Comparison of ENCODE assay signal across 15 mouse cellular contexts in genomic region chr5:144645367-144645766, GRCm38 (mm10).
DNase-seq lines count a peak whose midpoint lies in the region; ATAC-seq and TF ChIP-seq lines count a peak whose summit lies in the region.
"Had no signal": no experiment of that assay in that cellular context is flagged by ENCODE, and none has a peak within 500 bp of the region (broad histone marks: within the 10 kb centered on the region; RNA-seq: fewer than 3 reads in every experiment).

No protein-coding gene starts in this region.

- DNase-seq in embryonic facial prominence, embryonic 11.5 days (ENCODE audit: low spot score): no peak
- DNase-seq in embryonic facial prominence, embryonic 10.5 days (ENCODE audit: low spot score): no peak
- DNase-seq in layer of hippocampus, postnatal 36 days: no peak
- no peak for DNase-seq in yolk sac, embryonic 10.5 days (ENCODE audit: low spot score)
- no peak for DNase-seq in layer of hippocampus, adult 2 months (ENCODE audit: low spot score in 2 of 2)
- DNase-seq: adrenal gland, postnatal 14 days; cerebellum, adult 9-11 months; heart, adult 2 months; kidney, postnatal 10 days; liver; lung, adult 18-20 months had no signal

- ATAC-seq in embryonic facial prominence, embryonic 11.5 days (replicated peaks; ENCODE audit: insufficient number of reproducible peaks, low FRiP score, low TSS enrichment, low read depth): 0 out of 2 replicates have a peak, but pooled peaks have one; percentile 29
- peak; percentile 82 for ATAC-seq in forebrain, embryonic 12.5 days (ENCODE audit: low FRiP score)
- ATAC-seq in hindbrain, embryonic 16.5 days: peak; percentile 81
- ATAC-seq in neural tube, embryonic 14.5 days (ENCODE audit: low read depth): peak; percentile 58; the same call in 1 of the 2 replicates

- H3K36me3 ChIP-seq in embryonic facial prominence, embryonic 11.5 days (replicated peaks; ENCODE audit: control insufficient read depth, insufficient read depth, low read depth, low read length): no peaks in the 10 kb centered on the region
- H3K36me3 ChIP-seq in embryonic facial prominence, embryonic 10.5 days (replicated peaks): no peaks in the 10 kb centered on the region
- H3K36me3 ChIP-seq in forebrain, embryonic 12.5 days (replicated peaks): no peaks in the 10 kb centered on the region
- no peaks in the 10 kb centered on the region for H3K36me3 ChIP-seq in hindbrain, embryonic 16.5 days (ENCODE audit: control insufficient read depth, insufficient read depth, low read length)
- no peaks in the 10 kb centered on the region for H3K36me3 ChIP-seq in neural tube, embryonic 14.5 days (ENCODE audit: control insufficient read depth, insufficient read depth, low read length)

- no peak for TF ChIP-seq CTCF in layer of hippocampus, adult 2 months (conservative IDR thresholded peaks at IDR 0.05)

- H3K4me2 ChIP-seq in embryonic facial prominence, embryonic 11.5 days (ENCODE audit: low read depth, low read length): no peak overlapping the region
- peak overlapping the region; percentile 25 for H3K4me2 ChIP-seq in forebrain, embryonic 12.5 days
- H3K4me2 ChIP-seq in hindbrain, embryonic 16.5 days (ENCODE audit: low read length): no peak overlapping the region
- no peak overlapping the region for H3K4me2 ChIP-seq in neural tube, embryonic 14.5 days (ENCODE audit: low read depth, low read length)

- H3K27ac ChIP-seq in embryonic facial prominence, embryonic 11.5 days (replicated peaks; ENCODE audit: low read depth, low read length): no peak overlapping the region
- no peak overlapping the region for H3K27ac ChIP-seq in embryonic facial prominence, embryonic 10.5 days (replicated peaks)
- peak overlapping the region; percentile 51 for H3K27ac ChIP-seq in forebrain, embryonic 12.5 days
- no peak overlapping the region for H3K27ac ChIP-seq in hindbrain, embryonic 16.5 days (ENCODE audit: low read depth, low read length)
- H3K27ac ChIP-seq in neural tube, embryonic 14.5 days (ENCODE audit: low read depth, low read length): no peak overlapping the region
- no peak overlapping the region for H3K27ac ChIP-seq in layer of hippocampus, adult 2 months
- H3K27ac ChIP-seq: heart, adult 2 months; macrophage had no signal

- 20% methylated on average over 3 of the region's 3 CpGs for WGBS in embryonic facial prominence, embryonic 11.5 days
- WGBS in embryonic facial prominence, embryonic 10.5 days: 22% methylated on average over 3 of the region's 3 CpGs
- 2% methylated on average over 3 of the region's 3 CpGs for WGBS in forebrain, embryonic 12.5 days
- 10% methylated on average over 3 of the region's 3 CpGs for WGBS in hindbrain, embryonic 16.5 days
- WGBS in neural tube, embryonic 14.5 days: 7% methylated on average over 3 of the region's 3 CpGs

- H3K4me1 ChIP-seq in embryonic facial prominence, embryonic 11.5 days (ENCODE audit: control insufficient read depth, insufficient read depth, low read length): no peaks in the 10 kb centered on the region
- H3K4me1 ChIP-seq in embryonic facial prominence, embryonic 10.5 days: peaks cover 22% of the 10 kb centered on the region
- peaks cover 26% of the 10 kb centered on the region for H3K4me1 ChIP-seq in forebrain, embryonic 12.5 days
- peaks cover 13% of the 10 kb centered on the region for H3K4me1 ChIP-seq in hindbrain, embryonic 16.5 days (ENCODE audit: control insufficient read depth, insufficient read depth, low read depth, low read length)
- 0 out of 2 replicates have a peak, but pooled peaks cover 5% of the 10 kb centered on the region for H3K4me1 ChIP-seq in neural tube, embryonic 14.5 days (ENCODE audit: control insufficient read depth, insufficient read depth, low read length)

- no peak overlapping the region for H3K9ac ChIP-seq in embryonic facial prominence, embryonic 11.5 days (replicated peaks; ENCODE audit: low read length)
- H3K9ac ChIP-seq in forebrain, embryonic 12.5 days: no peak overlapping the region
- no peak overlapping the region for H3K9ac ChIP-seq in hindbrain, embryonic 16.5 days (ENCODE audit: low read depth, low read length)
- no peak overlapping the region for H3K9ac ChIP-seq in neural tube, embryonic 14.5 days (replicated peaks; ENCODE audit: low read depth, low read length)

- no peak overlapping the region for H3K4me3 ChIP-seq in embryonic facial prominence, embryonic 11.5 days (ENCODE audit: low read depth, low read length)
- no peak overlapping the region for H3K4me3 ChIP-seq in embryonic facial prominence, embryonic 10.5 days
- no peak overlapping the region for H3K4me3 ChIP-seq in forebrain, embryonic 12.5 days (replicated peaks)
- H3K4me3 ChIP-seq in hindbrain, embryonic 16.5 days (ENCODE audit: low read length): no peak overlapping the region
- no peak overlapping the region for H3K4me3 ChIP-seq in neural tube, embryonic 14.5 days (ENCODE audit: low read depth, low read length)
- no peak overlapping the region for H3K4me3 ChIP-seq in layer of hippocampus, adult 2 months
- H3K4me3 ChIP-seq: heart, adult 2 months had no signal

- H3K27me3 ChIP-seq in embryonic facial prominence, embryonic 11.5 days (ENCODE audit: control insufficient read depth, insufficient read depth, low read length): no peaks in the 10 kb centered on the region
- H3K27me3 ChIP-seq in embryonic facial prominence, embryonic 10.5 days (replicated peaks; ENCODE audit: low read depth, poor library complexity, severe bottlenecking): no peaks in the 10 kb centered on the region
- H3K27me3 ChIP-seq in forebrain, embryonic 12.5 days: 0 out of 2 replicates have a peak, but pooled peaks cover 7% of the 10 kb centered on the region
- H3K27me3 ChIP-seq in hindbrain, embryonic 16.5 days (replicated peaks; ENCODE audit: control insufficient read depth, insufficient read depth, low read length): no peaks in the 10 kb centered on the region
- no peaks in the 10 kb centered on the region for H3K27me3 ChIP-seq in neural tube, embryonic 14.5 days (ENCODE audit: control insufficient read depth, insufficient read depth, low read length)

- no peaks in the 10 kb centered on the region for H3K9me3 ChIP-seq in embryonic facial prominence, embryonic 11.5 days (replicated peaks; ENCODE audit: control insufficient read depth, low read length)
- H3K9me3 ChIP-seq in embryonic facial prominence, embryonic 10.5 days: no peaks in the 10 kb centered on the region
- no peaks in the 10 kb centered on the region for H3K9me3 ChIP-seq in forebrain, embryonic 12.5 days
- no peaks in the 10 kb centered on the region for H3K9me3 ChIP-seq in hindbrain, embryonic 16.5 days (ENCODE audit: control insufficient read depth, low read length)
- no peaks in the 10 kb centered on the region for H3K9me3 ChIP-seq in neural tube, embryonic 14.5 days (ENCODE audit: control insufficient read depth, low read length)

Comparison
In these comparisons a context has a peak if more than half of its experiments do, and no peak if none do; other contexts are left out.
1. ATAC-seq: peak in every context shown above with its lines; median percentile 82 in forebrain, embryonic 12.5 days; 81 in hindbrain, embryonic 16.5 days; 58 in neural tube, embryonic 14.5 days; 29 in embryonic facial prominence, embryonic 11.5 days.